Mouse (Mus musculus) common myeloid progenitor, adult 5-6 weeks (primary cell): ENCODE results near the gene Rps6ka3. TPM values are rescaled to one million over a fixed set of nuclear protein-coding genes. Genes with fewer than 3 reads are reported as not detected.

Experiments used
- ATAC-seq: replicated peaks from 2 replicates; pipeline ENCODE4 v1.8.0; 2016; ENCODE audit warnings: low read depth, mild to moderate bottlenecking, moderate TSS enrichment, inconsistent platforms; ENCODE audit not compliant: poor library complexity, severe bottlenecking
- total RNA-seq: library from RNA; stranded (forward); fragments of 200-1000, 187-1606 nt; gene quantifications from 2 replicates; pipeline ENCODE4 v1.2.3, GENCODE M21; 2017

Rps6ka3 gene
- total RNA-seq: 41.2 and 60.5 TPM in 2 replicates

GRCm38 (mm10) chrX:159210007-159210406, at the start of gene Rps6ka3:
Gene Rps6ka3, plus strand, starts transcription at chrX:159210307.
- no peak for ATAC-seq

- ATAC-seq: no peak
Observed at GRCm38 (mm10) chrX:159169200-159169599, 40.9 kb upstream of the Rps6ka3 start.

DNA sequence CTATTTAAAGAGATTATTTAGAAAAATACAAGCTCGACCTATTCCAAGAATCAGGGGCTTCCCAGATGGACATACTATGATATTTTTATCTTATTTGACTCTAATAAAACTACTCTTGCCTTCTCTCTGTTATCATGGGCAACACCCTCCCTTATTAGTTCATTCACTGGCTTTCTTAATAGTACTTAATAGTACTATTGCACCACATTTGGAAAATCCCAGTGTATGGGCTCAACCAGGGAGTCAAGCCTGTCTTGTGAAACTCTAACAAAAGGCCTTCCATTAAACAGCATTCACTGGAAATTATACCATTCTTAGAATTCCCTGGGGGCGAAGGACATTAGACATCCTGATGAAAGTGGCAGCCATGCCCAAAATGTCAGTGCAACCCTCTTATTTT, 38.5 kb upstream of the Rps6ka3 start:
- ATAC-seq: no peak

- no peak for ATAC-seq
Observed at GRCm38 (mm10) chrX:159191581-159191980, 18.5 kb upstream of the Rps6ka3 start.

DNA sequence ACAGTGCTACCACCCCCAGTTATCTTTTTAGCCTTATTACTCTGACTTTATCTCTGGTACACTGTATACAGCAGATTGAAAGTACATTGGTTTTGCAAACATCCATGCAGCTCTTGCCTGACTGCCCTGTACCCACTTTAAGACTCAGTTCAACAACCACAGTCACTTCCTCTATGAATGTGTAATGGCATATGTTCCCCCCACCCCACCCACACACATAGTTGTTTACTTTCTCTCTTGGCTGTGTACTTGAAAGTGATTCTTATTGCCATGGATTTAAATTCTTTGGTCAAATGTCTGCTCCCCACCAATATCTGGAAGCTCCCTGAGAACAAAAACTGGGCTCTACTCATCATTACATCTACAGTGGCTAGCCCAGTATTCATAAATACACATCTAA, 10.6 kb upstream of the Rps6ka3 start:
- ATAC-seq: peak; percentile 71

GRCm38 (mm10) chrX:159200101-159200500, 10.0 kb upstream of the Rps6ka3 start:
- peak; percentile 75 for ATAC-seq

DNA sequence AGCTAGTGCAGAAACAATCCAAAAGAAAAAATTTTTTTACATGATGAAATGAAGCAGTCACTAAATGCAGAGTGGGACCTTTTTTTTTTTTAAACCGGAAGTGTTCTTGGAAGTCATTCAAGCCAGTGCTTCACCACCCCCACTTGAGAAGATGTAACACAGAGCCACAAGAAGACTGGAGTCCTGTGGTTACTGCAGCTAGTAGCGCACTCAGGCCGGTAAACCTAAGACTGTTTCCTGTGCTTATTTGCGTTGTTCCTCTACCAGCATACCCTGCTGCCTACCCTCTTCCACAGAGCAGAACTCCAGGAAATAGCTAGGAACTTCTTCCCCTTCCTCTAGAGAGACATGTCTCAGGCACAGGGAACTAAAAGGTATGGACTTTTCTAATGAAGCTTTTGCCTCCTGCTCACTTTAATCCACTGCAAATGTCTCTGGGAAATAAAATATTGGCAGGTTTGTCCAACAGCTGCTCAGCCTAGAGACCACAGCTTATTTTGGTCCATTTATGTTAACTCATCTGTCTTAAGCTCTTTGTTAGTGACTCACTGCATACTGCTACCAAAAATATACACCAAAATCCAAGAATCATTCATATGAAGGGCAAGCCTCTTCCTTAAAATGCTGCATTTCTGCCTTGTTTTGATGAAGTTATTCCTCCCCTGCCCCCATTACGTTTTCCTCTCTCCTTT, 931 bp downstream of the Rps6ka3 start:
- peak; percentile 92 for ATAC-seq

GRCm38 (mm10) chrX:159215253-159215652, 5.1 kb downstream of the Rps6ka3 start:
- no peak for ATAC-seq

DNA sequence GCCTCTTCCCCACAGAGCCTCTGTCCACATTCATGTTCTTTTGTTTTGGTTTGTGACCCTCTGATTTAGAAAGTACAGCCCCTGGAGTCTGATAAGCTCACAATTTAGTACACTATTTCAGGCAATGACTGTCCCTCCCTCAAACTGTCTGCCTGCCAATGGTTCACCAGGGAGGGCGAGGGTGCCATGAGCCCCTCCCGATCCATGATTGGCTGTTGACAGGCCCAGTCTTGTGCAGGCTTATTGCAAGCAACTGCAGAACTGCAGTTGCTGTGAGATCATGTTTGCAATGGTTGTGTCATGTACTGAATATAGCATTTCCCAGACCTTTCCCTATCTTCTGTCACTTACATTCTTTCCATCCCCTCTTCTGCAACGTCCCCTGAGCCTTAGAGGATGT, 12.4 kb downstream of the Rps6ka3 start:
- no peak for ATAC-seq

GRCm38 (mm10) chrX:159237275-159237674, 27.2 kb downstream of the Rps6ka3 start:
- no peak for ATAC-seq

DNA sequence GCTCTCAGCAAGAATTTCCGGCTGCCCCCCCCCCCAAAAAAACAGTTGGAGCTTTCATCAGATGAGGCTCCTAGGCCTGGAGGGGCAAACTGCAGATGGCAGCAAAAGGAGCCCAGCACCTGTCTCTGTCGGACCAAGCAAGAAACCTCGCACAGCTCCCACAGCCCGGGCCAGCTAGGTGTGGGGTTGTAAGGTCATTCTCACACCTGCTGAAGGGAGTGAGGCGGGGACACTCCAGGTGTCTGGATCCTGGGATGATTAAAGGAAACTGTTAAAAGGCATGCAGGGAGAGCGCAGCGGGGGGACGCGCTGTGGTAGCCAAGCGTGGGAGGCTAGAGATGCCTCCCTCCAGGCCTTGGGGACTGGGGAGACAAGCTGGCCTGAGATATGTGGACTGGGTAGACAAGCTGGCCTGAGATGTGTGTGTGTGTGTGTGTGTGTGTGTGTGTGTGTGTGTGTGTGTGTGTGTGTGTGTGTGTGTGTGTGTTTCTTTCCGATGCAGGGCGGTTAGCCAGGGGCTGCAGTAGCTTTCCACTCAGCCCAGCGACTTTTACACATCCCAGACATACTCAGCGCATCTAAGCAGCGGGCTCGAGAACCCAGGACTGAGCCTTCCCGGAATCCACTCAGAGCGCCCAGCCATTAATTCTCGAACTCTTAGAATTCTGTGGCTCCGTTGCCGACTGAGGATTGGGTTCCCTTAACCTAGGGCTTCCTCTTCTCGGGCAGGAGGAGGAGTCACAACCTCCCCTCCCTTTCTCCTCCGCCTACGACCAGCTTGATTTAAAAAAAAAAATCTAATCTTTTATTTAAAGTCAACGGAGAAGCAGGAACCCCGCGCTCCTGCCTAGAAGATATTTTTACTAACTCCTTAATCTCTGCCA, 44.1 kb downstream of the Rps6ka3 start:
- ATAC-seq: peak; percentile 55

DNA sequence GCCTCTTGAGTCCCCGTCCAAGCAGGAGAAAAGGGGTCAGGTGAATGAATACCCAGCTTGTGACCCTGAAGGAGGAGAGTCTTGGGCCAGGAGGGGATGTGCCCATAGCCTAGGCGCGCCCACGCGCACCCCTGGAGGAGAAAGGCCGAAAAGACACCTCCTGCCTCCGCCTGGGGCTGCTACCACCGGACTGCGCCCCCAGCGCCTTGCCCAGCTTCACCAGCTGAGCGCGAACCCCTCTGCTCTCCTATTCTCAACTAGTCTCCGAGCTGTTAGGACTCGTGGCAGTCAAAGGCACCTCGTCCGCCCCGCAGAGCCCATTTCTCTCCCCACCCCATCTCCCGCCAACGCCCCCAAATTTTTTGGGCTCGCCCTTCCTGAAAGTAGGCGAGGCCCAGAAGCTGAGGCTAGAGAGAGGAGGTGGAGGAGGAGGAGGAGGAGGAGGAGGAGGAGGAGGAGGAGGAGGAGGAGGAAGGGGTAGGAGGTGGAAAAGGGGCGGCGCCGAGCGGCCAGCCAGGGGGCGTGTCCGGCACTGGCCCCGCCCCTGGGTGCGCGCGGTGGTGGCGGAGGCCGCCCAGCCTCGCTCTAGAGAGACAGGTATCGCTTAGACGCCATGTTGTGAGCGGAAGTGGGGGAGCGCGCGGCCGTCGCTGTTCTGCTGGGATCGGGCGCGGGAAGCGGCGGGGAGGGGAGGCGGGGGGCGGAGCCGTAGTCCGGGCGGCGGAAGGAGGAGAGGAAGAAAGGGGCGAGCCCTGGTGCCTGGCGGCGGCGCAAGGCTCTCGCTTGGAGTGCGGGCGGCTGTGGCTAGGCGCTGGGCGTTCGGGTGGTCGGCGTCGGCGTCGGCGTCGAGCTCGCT, 45.2 kb downstream of the Rps6ka3 start:
- ATAC-seq: peak; percentile 72

DNA sequence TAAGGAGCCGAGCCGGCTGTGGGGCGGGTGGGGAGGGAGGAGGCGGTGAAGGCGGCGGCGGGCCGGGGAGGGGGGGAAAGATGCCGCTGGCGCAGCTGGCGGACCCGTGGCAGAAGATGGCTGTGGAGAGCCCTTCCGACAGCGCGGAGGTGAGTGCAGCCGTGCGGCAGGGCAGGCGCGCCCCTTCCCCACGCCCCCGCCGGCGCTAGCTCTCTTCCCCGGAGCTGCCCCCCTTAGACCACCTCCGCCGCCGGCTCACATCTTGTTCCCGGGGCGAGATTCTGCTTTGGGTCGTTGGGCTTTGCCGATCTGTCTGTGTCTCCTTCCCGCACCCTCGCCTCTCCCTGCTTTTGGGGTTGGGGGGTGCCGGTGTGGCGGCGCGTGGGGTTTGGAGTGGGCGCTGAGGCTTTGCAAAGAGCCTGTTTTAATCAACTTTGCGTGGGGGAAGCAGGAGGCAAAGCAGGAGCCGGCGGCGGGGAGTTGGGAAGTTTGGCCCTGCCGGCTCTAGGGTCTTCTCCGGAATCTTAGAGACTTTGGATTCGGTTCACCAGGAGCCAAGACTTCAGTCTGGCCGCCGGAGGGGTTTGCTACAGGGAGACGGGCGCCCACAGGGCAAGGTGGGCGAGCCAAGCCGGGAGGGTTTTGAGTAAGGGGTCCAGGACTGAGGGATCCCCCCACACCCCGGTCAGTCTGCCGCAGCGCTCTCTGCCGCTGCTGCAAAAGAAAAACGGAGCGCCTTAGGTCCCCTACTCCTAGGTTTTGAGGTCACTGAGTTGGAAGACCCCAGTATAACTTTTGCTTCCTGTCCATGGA, 46.1 kb downstream of the Rps6ka3 start:
- no peak for ATAC-seq

DNA sequence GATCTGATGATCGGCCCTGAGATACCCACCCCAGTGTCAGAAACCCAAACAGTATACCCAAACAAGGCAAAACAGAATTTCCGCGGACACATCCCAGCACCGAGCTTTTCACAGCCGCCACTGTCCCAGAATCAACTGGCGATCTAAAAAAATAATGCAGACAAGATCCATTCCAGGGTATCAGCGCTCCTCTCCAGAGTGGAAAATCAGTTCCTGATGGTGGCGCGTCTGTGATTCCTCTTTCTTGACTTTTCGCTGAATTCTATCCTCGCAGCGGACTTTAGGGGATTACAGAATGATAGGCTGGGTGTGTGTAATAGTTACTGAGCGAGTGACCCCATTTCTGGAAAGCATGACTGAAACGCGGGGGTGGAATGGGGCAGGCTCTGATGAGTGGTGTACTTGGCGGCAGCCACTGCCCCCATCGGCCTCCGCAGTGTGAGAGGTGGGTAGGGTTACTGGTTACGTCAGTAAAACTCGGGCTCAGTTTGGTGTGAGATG, 46.9 kb downstream of the Rps6ka3 start:
- ATAC-seq: peak; percentile 37

- ATAC-seq: peak; percentile 67
Observed at GRCm38 (mm10) chrX:159264681-159265080, 54.6 kb downstream of the Rps6ka3 start.

DNA sequence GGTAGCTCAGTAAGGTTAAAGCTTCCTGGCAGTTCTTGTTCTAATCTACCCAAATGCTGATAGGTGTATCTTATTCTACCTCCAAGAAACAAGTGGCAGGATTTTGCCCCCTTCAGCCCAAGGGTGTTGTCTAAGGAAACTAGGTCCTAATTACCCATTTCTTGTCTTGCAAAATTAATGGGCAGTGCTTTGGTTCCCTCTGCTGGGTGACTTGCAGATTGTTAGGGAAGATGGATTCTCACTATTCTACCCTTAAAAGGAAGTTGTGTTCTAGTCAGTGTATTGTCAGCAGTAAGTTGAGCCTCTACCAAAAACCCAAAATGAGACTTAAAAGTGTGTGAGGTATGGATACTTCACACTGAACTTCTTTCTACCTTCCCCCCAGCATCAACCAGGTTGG, 59.0 kb downstream of the Rps6ka3 start:
- ATAC-seq: peak; percentile 94

DNA sequence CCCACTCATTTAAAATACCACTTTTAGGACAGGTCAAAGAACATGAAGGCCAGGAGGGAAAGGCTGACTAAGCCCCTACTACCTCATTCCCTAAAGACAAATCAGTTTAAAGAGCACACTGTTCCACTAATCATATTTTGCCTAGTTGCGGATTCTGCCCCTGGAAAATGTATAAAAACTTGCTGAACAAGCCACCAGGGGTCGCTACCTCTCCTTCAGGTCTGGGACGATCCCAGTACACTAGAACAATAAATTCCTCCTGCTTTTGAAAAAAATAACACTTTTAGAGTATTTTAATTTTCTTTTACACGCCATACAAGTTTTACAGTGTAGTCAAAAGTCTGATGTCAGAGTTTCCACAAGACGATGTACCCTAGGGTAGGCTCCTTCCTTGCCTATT, 76.7 kb downstream of the Rps6ka3 start:
- no peak for ATAC-seq

GRCm38 (mm10) chrX:159295879-159296278, 85.8 kb downstream of the Rps6ka3 start:
- ATAC-seq: peak; percentile 36; the same call in 1 of the 2 replicates
